Mouse (Mus musculus) ovary, postnatal 36 days (tissue): ENCODE data around the gene Foxo6.

Experiments used
- DNase-seq: peaks from one replicate; pipeline ENCODE4 v3.0.0; 2022; ENCODE audit warnings: low spot score, mixed read lengths

Foxo6 gene

DNA sequence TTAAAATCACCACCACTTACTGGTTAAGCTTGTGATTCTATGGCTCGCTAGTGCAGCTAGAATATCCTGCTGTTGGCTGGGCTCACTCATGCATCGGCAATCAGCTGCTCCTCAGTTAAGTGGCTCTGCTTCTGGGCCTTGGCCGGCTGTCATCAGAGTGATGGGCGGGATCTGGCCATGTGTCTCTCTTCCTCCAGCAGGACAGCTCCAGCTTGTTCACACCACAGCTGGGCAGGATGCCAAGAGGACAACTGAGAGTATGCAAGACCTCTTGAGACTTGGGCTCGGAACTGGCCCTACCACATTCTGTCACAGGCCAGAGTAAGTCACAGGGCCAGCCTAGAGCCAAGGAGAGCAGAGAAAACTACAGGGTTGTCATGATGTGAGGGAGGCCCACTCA is 39.7 kb downstream of the Foxo6 start:
- peak; percentile 45 for DNase-seq

DNA sequence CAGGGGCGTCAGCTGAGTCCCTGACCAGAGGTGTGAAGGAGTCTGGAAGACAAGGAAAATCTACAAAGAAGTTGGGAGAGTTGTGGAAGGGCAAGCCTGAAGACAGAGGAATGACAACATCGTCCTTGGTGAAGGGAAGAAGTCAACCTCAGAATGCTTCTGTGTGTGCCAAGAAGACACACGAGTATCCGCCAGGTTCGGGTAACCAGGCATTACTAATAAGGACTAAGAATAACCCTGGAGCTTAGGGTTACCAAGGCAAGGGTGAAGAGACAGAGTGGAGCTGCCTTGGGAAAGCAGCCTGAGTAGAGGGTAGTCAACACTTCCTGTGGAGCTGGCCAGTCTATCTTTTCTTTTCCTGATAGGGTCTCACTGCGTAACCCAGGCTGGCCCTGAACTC is 41.1 kb downstream of the Foxo6 start:
- DNase-seq: no peak

DNA sequence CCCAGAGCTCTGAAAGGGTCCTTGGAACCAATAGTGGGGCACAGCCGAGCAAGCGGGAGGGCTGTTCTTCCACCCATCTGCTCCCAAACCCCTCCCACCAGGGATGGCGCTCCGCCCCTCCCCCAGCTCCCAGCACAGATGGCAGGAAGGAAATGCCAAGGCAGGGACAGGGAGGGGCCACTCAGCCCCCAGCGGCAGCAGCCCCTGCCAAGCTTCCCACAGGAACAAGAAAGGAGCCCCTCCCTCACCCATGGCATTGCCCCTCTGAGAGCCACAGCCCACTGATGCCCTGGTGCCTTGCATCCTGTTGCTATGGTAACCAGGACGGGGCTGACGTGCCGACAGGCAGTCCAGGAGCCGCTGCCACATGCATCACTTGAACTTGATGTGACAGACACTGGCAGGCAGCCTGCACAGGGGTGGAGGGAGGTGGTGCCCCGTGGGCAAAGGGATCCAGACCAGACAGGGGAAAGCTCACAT is 44.3 kb downstream of the Foxo6 start:
- no peak for DNase-seq

DNA sequence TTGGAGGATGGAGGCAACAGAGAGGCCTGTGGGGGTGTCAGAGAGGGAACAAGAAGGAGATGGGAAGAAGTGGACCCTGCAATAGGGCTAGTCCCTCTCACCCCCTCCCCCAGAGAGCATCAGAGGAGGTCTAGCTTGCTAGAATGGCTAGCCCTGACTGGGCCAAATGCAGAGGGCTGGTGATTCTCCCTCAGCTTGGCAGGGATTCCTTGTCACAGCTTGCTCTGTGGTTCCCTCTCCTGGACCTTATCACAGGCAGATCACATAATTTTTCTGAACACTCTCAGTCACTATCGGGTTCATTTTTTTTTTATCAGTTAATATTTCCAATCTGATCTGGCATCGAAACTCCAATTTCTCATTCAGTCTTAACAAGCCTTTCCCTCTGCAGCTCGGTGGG is 46.0 kb downstream of the Foxo6 start:
- no peak for DNase-seq

DNA sequence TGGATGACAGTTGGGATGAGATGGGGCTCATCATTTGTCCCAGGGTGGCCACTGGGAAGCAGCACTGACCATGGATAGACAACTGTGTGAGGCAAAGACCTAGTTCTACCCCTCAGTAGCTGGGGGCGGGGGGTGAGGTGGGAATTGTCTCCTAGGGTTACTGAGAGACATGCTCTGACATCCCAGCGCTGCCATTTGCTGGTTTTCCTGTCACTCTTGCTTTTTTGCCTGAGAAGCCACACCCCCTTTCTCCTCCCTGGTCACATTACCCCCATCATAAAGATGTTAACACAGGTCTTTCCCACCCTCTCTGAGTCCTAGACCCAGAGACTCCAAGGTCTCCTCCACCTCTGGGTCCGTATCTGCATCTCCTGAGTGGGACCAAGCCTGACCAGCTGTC is 47.7 kb downstream of the Foxo6 start:
- DNase-seq: no peak

DNA sequence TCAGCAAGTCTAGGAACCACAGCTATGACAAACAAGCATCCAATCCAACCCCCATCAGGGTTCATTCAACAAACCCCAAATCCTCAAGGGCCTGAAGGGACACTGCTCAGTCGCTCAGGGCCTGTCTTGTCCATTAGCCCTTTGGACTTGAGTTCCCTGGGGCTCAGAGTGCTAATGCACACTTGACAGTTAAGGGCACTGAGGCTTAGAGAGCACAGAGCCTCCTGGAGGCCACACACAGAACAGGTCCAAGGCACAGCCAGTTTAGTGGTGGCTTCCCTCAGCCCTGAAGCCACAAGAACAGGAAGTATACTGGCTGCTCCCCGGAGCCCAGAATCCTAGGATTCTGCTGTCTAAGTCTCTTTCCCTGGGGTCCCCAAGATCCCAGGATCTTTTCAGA is 53.9 kb downstream of the Foxo6 start:
- no peak for DNase-seq

DNA sequence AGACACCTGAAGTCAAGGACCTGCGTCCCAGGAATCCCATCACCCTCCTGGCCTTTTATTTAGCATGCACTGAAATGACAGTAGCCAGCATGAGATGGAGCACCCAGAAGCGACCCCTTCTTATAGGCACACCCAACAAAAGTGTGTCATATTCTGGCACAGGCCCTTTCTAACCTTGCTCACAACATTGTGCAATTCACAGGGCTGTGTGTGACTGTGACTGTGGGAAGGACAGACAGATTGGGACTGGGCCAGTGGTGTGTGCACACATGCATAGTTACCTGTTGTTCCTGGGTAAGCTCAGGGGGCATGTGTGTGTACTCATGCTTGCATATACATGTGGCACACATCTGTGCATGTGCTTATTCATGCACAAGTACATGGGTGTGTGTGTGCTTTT is 54.6 kb downstream of the Foxo6 start:
- no peak for DNase-seq

DNA sequence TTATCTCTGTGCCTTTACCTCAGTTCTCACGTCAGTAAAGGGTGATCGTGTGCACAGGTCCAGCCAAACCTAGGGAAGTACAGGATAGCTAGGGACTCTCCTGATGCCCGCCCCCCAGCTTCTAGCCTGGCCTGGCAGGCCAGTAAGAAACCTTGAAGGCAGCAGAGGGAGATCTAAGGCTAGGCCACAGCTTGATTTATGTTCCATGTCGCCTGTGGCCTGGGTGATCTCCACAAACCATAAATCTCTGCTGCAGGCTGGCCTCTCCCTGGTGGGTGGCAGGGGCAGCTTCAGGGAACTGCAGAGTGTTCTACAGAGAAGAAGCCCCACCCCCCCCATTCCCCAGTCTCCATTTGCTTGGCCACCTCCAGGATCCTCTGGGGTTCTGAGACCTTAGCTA is 55.2 kb downstream of the Foxo6 start:
- DNase-seq: no peak

DNA sequence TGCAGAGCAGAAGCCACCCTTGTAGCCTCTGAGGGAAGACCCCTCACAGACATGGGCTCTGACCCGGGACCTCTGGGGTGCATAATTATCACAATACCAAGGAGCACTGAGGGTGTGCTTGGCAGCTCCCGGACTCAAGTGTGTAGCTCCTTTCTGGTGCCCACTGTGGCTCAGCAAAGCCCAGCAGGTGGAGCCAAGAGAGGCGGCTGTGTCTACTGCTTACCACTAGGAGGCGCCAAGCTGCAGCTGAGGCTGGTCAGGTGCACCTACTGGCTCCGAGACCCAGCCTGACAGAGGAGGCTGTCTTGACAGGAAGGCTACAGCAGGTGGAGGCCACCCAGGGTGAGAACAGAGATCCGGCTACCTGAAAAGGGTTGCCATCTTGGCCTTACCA is 56.9 kb downstream of the Foxo6 start:
- peak; percentile 79 for DNase-seq

DNA sequence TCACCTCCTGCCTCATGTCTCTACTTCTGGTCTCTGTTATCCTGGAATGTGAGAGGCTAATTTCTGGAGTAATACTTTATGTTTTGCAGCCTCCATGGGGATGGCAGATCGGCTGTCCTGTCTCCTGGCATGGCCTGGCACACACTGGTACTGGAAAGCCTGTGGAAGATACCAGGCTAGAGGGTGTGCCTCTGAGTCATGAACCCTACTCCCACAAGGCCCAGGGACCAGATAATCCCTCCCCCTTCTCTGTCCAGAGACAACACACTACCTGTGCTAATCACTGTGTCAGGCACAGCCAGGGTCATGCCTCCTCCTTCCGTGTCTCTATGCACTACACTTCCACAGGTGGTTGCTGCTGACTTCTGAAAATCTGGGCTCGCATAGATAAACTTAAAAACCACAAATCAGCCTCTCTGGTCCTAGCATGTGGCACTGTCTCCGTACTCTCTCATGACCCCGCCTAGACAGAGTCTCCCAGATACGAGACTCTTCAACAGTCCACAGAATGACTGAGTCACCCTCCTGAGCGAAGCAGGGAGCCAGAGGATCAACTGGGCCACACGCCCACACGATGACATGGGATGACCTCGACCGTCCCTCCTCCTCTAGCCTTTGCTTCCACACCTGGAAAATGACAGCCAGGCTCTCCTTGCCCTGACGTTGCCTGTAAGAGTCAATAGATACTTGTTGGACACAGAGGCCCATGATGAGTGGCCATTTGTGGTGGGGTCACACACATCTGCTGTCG is 57.5 kb downstream of the Foxo6 start:
- DNase-seq: no peak

DNA sequence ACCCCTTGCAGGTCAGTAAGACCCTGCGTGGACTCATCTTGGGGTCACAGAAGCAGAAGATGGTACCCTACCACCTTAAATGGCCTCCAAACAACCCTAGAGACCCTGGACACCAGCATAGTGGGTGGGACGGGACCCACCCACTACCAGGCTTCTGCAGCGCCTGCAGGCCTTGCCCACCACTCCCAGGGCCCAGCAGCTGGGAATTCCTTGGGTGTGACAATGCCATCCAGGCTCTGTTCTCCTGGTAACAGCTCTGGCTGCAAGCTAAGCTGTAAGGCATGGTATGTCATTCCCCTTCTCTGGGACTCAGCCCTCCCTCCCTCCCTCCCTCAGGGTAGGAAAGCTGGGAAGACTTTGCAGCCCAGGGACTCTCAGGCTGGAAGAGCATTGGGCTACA is 58.5 kb downstream of the Foxo6 start:
- no peak for DNase-seq

DNA sequence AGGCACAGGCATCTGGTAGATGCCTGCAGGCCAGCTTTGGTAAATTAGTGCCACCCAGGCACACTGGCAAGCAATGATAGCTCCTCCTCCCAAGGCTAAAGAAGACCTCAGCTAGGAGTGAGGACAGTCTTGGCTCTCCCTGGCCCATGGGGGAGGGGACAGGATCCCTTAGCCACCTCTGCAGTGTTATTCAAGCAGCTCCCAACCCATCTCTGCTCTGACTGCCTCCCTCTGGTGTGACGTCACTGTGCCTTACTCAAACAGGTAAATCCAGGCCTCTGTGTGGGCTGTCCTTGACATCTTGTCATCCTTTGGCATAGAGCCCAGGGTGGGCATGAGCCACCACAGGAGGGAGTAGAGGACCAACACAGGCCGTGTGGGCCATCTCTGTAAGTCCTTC is 59.9 kb downstream of the Foxo6 start:
- DNase-seq: peak; percentile 43

DNA sequence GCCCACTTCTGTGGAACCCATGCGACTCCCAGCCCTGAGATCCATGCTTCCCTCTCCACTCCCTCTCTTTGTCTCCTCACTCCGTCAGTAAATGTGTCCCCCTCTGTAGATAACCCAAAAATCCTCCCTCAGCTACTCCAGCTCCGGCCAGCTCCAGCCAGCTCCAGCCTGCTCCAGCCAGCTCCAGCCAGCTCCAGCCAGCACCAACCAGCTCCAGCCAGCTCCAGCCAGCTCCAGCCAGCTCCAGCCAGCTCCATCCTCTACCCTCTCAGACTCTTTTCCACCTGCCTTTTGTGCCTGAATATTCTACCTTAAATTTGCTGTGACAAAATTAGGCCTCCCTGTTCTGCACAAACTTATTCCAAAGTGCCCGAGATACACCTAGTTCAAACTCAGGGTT is 60.5 kb downstream of the Foxo6 start:
- peak; percentile 23 for DNase-seq

DNA sequence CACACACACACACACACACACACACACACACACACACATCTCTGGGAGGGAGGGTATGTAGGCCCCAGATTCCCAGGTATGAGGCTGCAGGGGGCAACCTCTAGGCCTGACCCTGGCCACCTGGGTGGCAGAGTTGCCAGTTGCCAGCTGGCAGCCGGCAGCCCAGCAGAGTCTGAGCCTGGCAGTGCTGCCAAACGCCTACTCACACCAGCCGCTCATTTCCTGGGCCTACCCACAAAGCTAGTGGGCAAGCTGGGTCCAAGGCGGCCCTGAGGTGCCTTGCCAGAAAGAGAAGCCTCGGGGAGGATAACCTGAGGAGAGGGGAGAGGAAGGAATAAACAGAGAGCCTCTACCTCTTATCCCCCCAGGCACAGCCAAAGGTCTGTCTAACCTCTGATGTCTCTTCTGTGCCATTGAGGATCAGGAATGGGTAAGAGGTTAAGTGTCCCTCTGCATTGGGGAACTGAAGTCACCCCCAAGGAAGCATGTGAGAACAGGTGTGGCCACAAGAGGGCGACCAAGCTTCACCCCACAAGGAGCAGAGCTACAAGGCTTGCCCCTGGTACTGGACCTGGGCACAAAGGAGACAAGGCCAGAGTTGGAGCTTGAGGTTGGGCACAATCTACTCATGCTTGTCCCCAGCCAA is 61.9 kb downstream of the Foxo6 start:
- DNase-seq: peak; percentile 74

DNA sequence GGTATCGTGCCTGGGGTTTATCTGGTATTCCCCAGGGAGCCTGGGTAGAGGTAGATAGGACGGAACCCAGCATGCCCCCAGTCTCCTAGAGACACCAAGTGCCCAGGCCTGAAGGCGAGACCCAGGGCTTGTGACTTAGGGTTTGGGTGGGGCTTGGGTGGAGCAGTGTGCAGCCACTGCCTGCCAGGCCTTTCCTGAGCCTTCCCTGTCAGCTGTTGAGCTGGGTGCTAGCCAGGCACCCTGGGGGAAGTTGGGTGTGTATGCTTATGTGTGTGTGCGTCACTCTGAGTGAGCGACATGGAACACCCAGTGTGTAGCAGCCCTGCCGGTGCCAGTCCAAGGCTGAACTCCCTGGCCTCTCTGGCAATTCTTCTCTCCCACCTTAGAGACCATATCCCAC is 63.3 kb downstream of the Foxo6 start:
- peak; percentile 29 for DNase-seq

DNA sequence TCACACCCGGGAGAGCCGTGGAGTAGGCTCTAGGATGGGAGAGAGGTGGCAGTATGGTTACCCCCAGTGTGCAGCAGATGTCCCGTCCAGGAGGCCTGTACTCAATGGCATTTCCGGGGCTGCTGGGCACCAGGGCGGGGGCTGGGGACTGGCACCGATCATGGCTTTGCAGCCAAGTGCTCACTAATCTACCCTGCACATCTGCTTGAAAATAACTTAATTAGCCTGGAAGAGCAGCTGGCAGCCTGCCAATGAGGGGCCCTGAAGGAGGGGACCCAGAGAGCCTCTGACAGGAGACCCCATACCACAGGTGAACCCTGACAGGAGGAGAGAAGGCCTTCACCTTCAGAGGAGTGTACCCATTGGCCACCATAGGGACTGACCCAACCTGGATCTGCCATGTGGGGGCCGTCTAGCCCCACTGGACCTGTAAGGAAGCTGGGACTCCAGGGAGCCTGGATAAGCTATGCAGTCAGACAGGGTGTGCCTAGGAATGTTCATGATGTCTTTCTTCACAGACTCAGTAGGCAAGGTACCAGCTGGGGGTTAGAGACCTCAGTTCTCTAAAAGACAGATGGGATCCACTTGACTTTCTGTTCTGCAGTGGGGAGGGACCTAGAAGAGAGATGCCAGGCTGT is 63.9 kb downstream of the Foxo6 start:
- DNase-seq: no peak

DNA sequence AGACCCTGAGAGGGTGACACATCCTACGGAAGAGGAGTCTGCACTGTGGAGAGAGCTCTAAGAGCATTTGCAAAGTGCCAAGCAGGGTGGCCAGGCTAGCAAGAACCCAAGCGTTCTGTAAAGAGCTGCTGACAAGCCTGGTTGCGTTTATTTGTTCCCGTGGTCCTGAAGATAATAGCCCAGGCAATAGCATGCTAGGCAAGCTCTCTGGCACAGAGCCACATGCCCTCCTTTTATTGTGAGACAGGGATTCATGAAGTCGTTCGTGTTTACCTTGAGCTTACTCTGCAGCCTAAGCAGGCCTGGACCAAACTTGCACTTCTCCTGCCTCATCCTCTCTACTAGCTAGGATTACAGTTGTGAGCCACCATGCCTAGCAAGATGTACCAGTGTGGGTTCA is 65.4 kb downstream of the Foxo6 start:
- no peak for DNase-seq

DNA sequence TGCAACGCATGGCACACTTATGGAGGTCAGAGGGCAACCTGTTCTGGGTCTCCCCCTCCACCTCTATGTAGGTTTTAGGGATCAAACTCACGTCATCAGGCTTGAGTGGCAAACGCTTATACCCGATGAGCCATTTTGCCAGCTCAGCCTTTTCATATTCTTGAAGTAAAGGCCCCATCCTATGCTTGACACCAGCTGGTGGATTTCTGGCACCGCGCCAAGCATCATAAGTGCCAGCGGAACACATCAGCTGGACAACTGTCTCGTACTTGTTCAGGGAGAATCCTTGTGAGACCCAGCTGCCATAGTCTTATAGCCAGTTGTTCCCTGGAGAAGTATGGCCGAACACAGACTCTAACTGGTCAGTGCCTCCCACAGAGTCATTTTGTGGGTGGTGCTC is 68.3 kb downstream of the Foxo6 start:
- no peak for DNase-seq
